Mouse (Mus musculus): ENCODE measurements around the gene Cd34. TPM values are rescaled to one million over a fixed set of nuclear protein-coding genes. Genes with fewer than 3 reads are reported as not detected.

The Cd34 gene
- polyA plus RNA-seq, 1 experiment from 2014 or later = 70.6 TPM

DNA sequence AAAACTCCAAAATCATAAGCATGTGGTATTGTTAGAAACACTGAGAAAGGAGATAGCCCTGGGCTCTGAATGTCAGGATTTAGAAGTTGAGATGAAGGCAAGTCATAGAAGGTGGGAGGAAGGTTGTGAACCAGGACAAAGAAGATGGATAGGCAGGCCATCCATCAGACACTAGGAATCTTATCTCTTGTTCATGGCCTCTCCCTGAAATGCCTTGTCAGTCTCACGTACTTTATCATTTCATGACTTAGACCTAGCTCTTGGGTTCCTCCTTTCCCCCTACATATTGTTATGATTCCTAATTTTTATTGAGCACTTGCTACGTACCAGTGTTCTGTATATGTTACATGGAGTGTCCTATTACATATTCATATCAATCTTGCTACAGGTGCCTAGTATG, 53.0 kb downstream of the Cd34 start:
- no peak overlapping the region for H3K4me3 ChIP-seq (ENCODE audit: low read depth, low read length)
- H3K9ac ChIP-seq (replicated peaks; ENCODE audit: low read depth, low read length) = no peak overlapping the region
- no peaks in the 10 kb centered on the region for H3K4me1 ChIP-seq (ENCODE audit: control insufficient read depth, insufficient read depth, low read length)
- H3K9me3 ChIP-seq (ENCODE audit: control insufficient read depth, low read depth, low read length) = no peaks in the 10 kb centered on the region
- no peak overlapping the region for H3K4me2 ChIP-seq (replicated peaks; ENCODE audit: low read depth, low read length)
- 73% methylated on average over 2 of the region's 2 CpGs for WGBS
- H3K27me3 ChIP-seq (ENCODE audit: control insufficient read depth, insufficient read depth, low read length) = no peaks in the 10 kb centered on the region
- H3K36me3 ChIP-seq (ENCODE audit: control insufficient read depth, insufficient read depth, low read length) = no peaks in the 10 kb centered on the region
- no peak for ATAC-seq (ENCODE audit: insufficient number of reproducible peaks, insufficient read depth, low FRiP score, low read depth)
- H3K27ac ChIP-seq (ENCODE audit: low read length) = no peak overlapping the region

GRCm38 (mm10) chr1:194992589-194993317, 54.1 kb downstream of the Cd34 start:
- H3K4me1 ChIP-seq (ENCODE audit: control insufficient read depth, insufficient read depth, low read length) = no peaks in the 10 kb centered on the region

DNA sequence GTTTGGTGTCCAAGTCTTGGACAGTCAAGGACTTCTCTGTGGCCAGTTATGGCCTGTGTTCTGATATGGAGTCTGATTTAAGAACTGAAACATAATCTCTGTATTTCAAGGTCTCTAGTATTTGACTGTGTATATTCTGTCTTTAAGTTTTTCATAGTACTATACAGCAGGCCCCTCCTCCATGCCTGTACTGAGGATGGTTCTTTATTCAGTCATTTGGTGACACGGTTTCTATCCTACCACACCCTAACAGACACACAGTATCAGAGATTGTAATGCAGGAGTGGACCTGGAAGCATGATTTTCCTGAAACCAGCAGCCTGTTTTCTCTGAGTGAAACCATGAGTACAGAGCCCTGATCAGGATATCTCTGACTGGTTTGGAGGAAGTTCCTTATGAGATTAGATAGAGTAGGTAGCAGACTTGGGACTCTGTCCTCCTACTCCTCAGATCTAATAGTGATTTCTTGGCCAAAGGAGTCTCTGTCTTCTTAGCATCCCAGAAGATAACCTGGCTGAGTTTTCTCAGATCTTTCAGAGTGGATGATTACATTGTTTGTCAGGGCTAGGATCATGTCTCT, 54.9 kb downstream of the Cd34 start:
- 75% methylated on average over 1 of the region's 1 CpGs for WGBS
- Histone ChIP-seq H3K9me3 (ENCODE audit: control insufficient read depth, low read depth, low read length) (no peaks in the 10 kb centered on the region), H3K27ac (ENCODE audit: low read length) (no peak overlapping the region), H3K4me2 (replicated peaks; ENCODE audit: low read depth, low read length) (no peak overlapping the region), H3K4me3 (ENCODE audit: low read depth, low read length) (no peak overlapping the region), H3K4me1 (ENCODE audit: control insufficient read depth, insufficient read depth, low read length) (no peaks in the 10 kb centered on the region), H3K9ac (replicated peaks; ENCODE audit: low read depth, low read length) (no peak overlapping the region), H3K27me3 (ENCODE audit: control insufficient read depth, insufficient read depth, low read length) (no peaks in the 10 kb centered on the region), H3K36me3 (ENCODE audit: control insufficient read depth, insufficient read depth, low read length) (no peaks in the 10 kb centered on the region)
- no peak for ATAC-seq (ENCODE audit: insufficient number of reproducible peaks, insufficient read depth, low FRiP score, low read depth)

More at GRCm38 (mm10) chr1:194992589-194993317, 54.1 kb downstream of the Cd34 start:
- Histone ChIP-seq H3K9me3 (ENCODE audit: control insufficient read depth, low read depth, low read length) (no peaks in the 10 kb centered on the region), H3K36me3 (ENCODE audit: control insufficient read depth, insufficient read depth, low read length) (no peaks in the 10 kb centered on the region), H3K27ac (ENCODE audit: low read length) (no peak overlapping the region), H3K27me3 (ENCODE audit: control insufficient read depth, insufficient read depth, low read length) (no peaks in the 10 kb centered on the region), H3K4me3 (ENCODE audit: low read depth, low read length) (no peak overlapping the region), H3K4me2 (replicated peaks; ENCODE audit: low read depth, low read length) (no peak overlapping the region), H3K9ac (replicated peaks; ENCODE audit: low read depth, low read length) (no peak overlapping the region)
- WGBS = 57% methylated on average over 5 of the region's 5 CpGs
- ATAC-seq (ENCODE audit: insufficient number of reproducible peaks, insufficient read depth, low FRiP score, low read depth) = no peak

GRCm38 (mm10) chr1:194994262-194994661, 55.6 kb downstream of the Cd34 start:
- ATAC-seq (ENCODE audit: insufficient number of reproducible peaks, insufficient read depth, low FRiP score, low read depth) = no peak
- Histone ChIP-seq H3K4me2 (replicated peaks; ENCODE audit: low read depth, low read length) (no peak overlapping the region), H3K36me3 (ENCODE audit: control insufficient read depth, insufficient read depth, low read length) (no peaks in the 10 kb centered on the region), H3K9me3 (ENCODE audit: control insufficient read depth, low read depth, low read length) (no peaks in the 10 kb centered on the region), H3K27ac (ENCODE audit: low read length) (no peak overlapping the region), H3K27me3 (ENCODE audit: control insufficient read depth, insufficient read depth, low read length) (no peaks in the 10 kb centered on the region), H3K4me3 (ENCODE audit: low read depth, low read length) (no peak overlapping the region), H3K4me1 (ENCODE audit: control insufficient read depth, insufficient read depth, low read length) (no peaks in the 10 kb centered on the region), H3K9ac (replicated peaks; ENCODE audit: low read depth, low read length) (no peak overlapping the region)
- 80% methylated on average over 5 of the region's 5 CpGs for WGBS

DNA sequence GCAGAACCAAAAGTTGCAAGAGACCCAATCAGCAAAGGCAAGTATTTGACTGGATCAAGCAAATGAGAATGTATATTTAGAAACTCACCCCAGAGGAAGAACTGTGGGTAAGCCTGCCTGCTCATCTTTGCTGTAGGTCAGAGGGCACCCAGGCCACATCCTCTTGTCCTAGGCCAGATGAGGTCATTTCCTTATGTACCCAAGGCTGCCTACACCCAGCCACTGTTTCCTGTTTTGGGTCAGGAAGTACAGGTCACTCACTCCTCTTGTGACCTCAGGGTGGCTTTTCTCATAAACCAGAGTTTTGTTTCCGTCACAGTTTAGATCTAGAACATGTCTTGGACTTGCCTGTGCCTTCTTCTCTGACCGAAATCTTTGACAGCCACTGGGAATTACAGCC, 56.6 kb downstream of the Cd34 start:
- H3K4me1 ChIP-seq (ENCODE audit: control insufficient read depth, insufficient read depth, low read length) = no peaks in the 10 kb centered on the region
- H3K4me2 ChIP-seq (replicated peaks; ENCODE audit: low read depth, low read length) = no peak overlapping the region
- no peak overlapping the region for H3K9ac ChIP-seq (replicated peaks; ENCODE audit: low read depth, low read length)
- H3K27me3 ChIP-seq (ENCODE audit: control insufficient read depth, insufficient read depth, low read length) = no peaks in the 10 kb centered on the region
- no peaks in the 10 kb centered on the region for H3K36me3 ChIP-seq (ENCODE audit: control insufficient read depth, insufficient read depth, low read length)
- ATAC-seq (ENCODE audit: insufficient number of reproducible peaks, insufficient read depth, low FRiP score, low read depth) = no peak
- H3K9me3 ChIP-seq (ENCODE audit: control insufficient read depth, low read depth, low read length) = no peaks in the 10 kb centered on the region
- 79% methylated on average over 2 of the region's 2 CpGs for WGBS
- no peak overlapping the region for H3K27ac ChIP-seq (ENCODE audit: low read length)
- no peak overlapping the region for H3K4me3 ChIP-seq (ENCODE audit: low read depth, low read length)

DNA sequence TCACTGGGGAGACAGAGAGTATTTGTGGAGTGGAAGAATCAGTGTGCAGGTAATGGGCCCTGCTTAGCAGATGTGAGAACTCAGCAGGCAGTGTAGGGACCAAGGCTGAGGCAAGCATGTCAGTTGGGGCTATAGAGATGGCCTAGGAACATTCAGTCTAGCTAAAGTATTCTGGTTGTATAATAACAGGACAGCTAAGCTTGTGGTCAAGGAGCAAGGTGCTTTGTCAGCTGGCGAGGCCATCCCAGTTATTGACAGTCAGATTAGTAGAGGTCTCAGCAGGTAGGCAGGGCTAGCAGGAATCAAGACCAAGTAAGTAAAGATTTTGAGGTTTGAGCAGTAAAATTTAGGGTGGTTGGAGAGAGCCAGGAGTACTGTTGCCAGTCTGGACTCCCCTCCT, 59.8 kb downstream of the Cd34 start:
- Histone ChIP-seq H3K27me3 (ENCODE audit: control insufficient read depth, insufficient read depth, low read length) (no peaks in the 10 kb centered on the region), H3K9ac (replicated peaks; ENCODE audit: low read depth, low read length) (no peak overlapping the region), H3K9me3 (ENCODE audit: control insufficient read depth, low read depth, low read length) (no peaks in the 10 kb centered on the region), H3K4me3 (ENCODE audit: low read depth, low read length) (no peak overlapping the region), H3K27ac (ENCODE audit: low read length) (no peak overlapping the region), H3K4me2 (replicated peaks; ENCODE audit: low read depth, low read length) (no peak overlapping the region), H3K36me3 (ENCODE audit: control insufficient read depth, insufficient read depth, low read length) (no peaks in the 10 kb centered on the region), H3K4me1 (ENCODE audit: control insufficient read depth, insufficient read depth, low read length) (no peaks in the 10 kb centered on the region)
- 93% methylated on average over 1 of the region's 1 CpGs for WGBS
- ATAC-seq (ENCODE audit: insufficient number of reproducible peaks, insufficient read depth, low FRiP score, low read depth) = no peak

- no peak overlapping the region for H3K4me2 ChIP-seq (replicated peaks; ENCODE audit: low read depth, low read length)
- no peak for ATAC-seq (ENCODE audit: insufficient number of reproducible peaks, insufficient read depth, low FRiP score, low read depth)
- no peaks in the 10 kb centered on the region for H3K4me1 ChIP-seq (ENCODE audit: control insufficient read depth, insufficient read depth, low read length)
- no peaks in the 10 kb centered on the region for H3K27me3 ChIP-seq (ENCODE audit: control insufficient read depth, insufficient read depth, low read length)
- no peak overlapping the region for H3K4me3 ChIP-seq (ENCODE audit: low read depth, low read length)
- H3K36me3 ChIP-seq (ENCODE audit: control insufficient read depth, insufficient read depth, low read length) = no peaks in the 10 kb centered on the region
- no peaks in the 10 kb centered on the region for H3K9me3 ChIP-seq (ENCODE audit: control insufficient read depth, low read depth, low read length)
- H3K27ac ChIP-seq (ENCODE audit: low read length) = no peak overlapping the region
- no peak overlapping the region for H3K9ac ChIP-seq (replicated peaks; ENCODE audit: low read depth, low read length)
- 85% methylated on average over 4 of the region's 4 CpGs for WGBS
Observed at GRCm38 (mm10) chr1:195003328-195003727, 64.7 kb downstream of the Cd34 start.

- no peaks in the 10 kb centered on the region for H3K4me1 ChIP-seq (ENCODE audit: control insufficient read depth, insufficient read depth, low read length)
- WGBS = 68% methylated on average over 1 of the region's 1 CpGs
- H3K27ac ChIP-seq (ENCODE audit: low read length) = no peak overlapping the region
- no peak overlapping the region for H3K9ac ChIP-seq (replicated peaks; ENCODE audit: low read depth, low read length)
- H3K4me3 ChIP-seq (ENCODE audit: low read depth, low read length) = no peak overlapping the region
- H3K36me3 ChIP-seq (ENCODE audit: control insufficient read depth, insufficient read depth, low read length) = no peaks in the 10 kb centered on the region
- no peaks in the 10 kb centered on the region for H3K27me3 ChIP-seq (ENCODE audit: control insufficient read depth, insufficient read depth, low read length)
- no peak for ATAC-seq (ENCODE audit: insufficient number of reproducible peaks, insufficient read depth, low FRiP score, low read depth)
- no peak overlapping the region for H3K4me2 ChIP-seq (replicated peaks; ENCODE audit: low read depth, low read length)
- no peaks in the 10 kb centered on the region for H3K9me3 ChIP-seq (ENCODE audit: control insufficient read depth, low read depth, low read length)
Observed at GRCm38 (mm10) chr1:195004194-195004593, 65.6 kb downstream of the Cd34 start.

- Histone ChIP-seq H3K27me3 (ENCODE audit: control insufficient read depth, insufficient read depth, low read length) (no peaks in the 10 kb centered on the region), H3K9ac (replicated peaks; ENCODE audit: low read depth, low read length) (no peak overlapping the region), H3K4me1 (ENCODE audit: control insufficient read depth, insufficient read depth, low read length) (no peaks in the 10 kb centered on the region), H3K27ac (ENCODE audit: low read length) (no peak overlapping the region), H3K4me2 (replicated peaks; ENCODE audit: low read depth, low read length) (no peak overlapping the region), H3K36me3 (ENCODE audit: control insufficient read depth, insufficient read depth, low read length) (no peaks in the 10 kb centered on the region), H3K4me3 (ENCODE audit: low read depth, low read length) (no peak overlapping the region), H3K9me3 (ENCODE audit: control insufficient read depth, low read depth, low read length) (no peaks in the 10 kb centered on the region)
- ATAC-seq (ENCODE audit: insufficient number of reproducible peaks, insufficient read depth, low FRiP score, low read depth) = no peak
Observed at GRCm38 (mm10) chr1:195006267-195006666, 67.6 kb downstream of the Cd34 start.
